Mouse (Mus musculus): Measurements from ENCODE around the gene Cox7a2l. TPM values are rescaled to one million over a fixed set of nuclear protein-coding genes. Genes with fewer than 3 reads are reported as not detected.
A peak's percentile ranks its signal among the peaks of the same experiment; 100 is the strongest.

Gene Cox7a2l
- total RNA-seq (2021), result 100 to 1,000 TPM; 194 to 195 TPM
- long read RNA-seq, transcript Cox7a2l-201 (3 exons, 1,076 nt), result major isoform, 71 of 76 reads
- long read RNA-seq, partial matches to known transcripts, result 0 of 76 reads
- long read RNA-seq, other reads (novel, unspliced or antisense), result 5 of 76 reads

DNA sequence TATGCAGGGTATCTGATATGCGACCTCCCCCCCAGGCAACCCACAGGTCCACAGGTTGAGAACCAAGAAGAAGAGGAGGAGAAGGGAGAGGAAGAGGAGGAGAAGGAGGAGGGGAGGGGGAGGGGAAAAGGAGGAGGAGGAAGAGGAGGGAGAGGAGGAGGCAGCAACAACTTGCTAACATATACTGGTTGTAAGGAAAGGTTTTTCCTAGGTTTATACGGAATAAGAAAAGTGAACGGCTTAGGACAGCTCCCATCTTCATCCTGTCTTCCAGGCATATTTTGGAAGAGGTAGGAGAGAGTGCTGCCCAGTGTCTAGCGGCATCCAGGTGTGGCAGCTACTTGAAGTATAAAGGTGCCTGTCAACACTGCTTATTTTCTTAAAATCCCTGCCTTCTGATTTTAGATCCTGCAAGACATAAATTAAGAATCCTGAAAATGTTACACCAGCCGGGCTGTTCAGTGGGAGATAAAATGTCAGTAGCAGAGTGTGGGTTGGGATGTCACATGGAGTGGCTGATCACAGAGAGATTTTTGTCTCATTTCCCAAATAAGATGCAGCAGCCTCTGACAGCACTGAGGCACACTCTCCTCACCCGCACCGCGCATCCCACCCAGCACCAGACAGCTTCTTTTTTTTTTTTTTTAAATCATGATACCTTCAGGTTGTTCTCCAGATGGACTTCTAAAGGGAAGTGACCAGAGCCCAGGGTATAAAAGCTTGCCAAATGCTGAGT, at the start of gene Cox7a2l:
Gene Cox7a2l, minus strand, starts transcription at position 51 of the 736 bp plus-strand sequence.
- DNase-seq (ENCODE audit: low spot score in 2 of 2), result peak; percentile 47 to 78

DNA sequence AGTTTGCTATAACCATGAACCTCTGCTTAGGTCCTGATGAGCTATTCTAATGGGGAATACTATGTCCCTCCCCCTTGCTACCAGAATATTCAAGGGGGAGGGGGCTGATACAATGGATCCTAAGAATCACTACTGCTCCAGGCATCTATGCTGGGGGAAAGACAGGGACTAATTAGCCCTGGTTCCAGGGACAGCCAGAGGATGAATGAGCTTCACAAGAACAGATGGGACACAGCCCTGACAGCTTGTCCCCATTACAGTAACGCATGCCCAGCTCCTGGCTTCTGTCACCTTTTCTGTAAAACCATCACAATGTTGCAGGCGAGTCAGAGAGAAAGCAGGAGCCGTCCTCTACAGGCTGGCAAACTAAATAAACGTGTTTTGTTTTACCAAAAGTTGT, 48.4 kb upstream of the Cox7a2l start:
- no peak for DNase-seq (ENCODE audit: low spot score in 2 of 2)

DNA sequence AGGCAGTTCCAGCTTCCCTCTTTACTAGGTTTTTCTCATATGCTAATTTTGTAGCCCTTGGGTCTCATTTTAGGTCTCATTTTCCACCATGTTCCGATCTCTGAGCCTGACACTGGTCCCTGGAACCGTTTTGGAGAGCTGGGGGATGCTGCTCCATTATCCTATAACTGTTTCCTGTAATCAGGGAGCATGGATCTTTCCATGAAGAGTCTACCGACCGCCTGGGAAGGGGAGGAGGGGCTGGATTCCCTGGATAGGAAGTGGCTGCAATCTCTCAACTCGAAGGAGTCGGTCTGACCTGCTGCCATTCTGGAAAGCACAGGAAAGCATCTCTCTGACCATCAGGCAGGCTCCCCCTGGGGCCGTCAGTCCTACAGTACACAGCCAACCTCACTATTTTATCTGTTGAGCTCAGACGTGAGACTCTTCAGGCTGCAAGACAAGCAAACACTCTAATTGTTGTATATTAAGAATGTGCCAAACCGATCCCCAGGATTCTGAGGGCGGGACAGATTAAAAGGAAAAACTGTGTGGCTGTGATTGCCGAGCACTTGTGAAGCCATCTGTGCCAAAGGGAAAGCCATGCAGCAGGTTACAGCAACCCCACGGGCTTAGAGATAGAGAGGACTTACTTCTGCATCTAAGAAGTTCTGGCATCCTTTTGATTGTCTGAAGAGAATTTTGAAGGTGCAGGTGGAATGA, 47.1 kb upstream of the Cox7a2l start:
- DNase-seq (ENCODE audit: low spot score in 2 of 2), result peak in 1 of 2 experiments; percentile 52

DNA sequence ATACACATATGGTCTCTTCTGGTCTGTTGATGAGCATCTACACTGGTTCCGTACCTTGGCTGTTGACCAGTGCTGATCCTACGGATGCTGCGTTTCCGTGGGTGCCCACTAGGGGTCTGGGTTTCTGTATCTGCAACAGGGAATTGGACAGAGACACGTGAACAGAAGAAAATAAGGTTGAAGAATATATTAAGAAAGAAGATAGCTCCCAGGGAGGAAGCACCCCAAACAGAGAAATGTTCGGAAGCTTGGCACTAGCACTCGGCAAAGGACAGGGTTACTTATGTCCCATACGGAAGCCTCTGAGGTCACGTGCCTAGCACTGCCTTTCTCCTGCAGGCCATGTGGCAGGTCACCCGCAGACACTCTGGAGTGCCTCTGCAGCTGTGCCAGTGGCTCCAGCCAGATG, 46.6 kb upstream of the Cox7a2l start:
- DNase-seq (ENCODE audit: low spot score in 2 of 2), result peak in 1 of 2 experiments; percentile 53

DNA sequence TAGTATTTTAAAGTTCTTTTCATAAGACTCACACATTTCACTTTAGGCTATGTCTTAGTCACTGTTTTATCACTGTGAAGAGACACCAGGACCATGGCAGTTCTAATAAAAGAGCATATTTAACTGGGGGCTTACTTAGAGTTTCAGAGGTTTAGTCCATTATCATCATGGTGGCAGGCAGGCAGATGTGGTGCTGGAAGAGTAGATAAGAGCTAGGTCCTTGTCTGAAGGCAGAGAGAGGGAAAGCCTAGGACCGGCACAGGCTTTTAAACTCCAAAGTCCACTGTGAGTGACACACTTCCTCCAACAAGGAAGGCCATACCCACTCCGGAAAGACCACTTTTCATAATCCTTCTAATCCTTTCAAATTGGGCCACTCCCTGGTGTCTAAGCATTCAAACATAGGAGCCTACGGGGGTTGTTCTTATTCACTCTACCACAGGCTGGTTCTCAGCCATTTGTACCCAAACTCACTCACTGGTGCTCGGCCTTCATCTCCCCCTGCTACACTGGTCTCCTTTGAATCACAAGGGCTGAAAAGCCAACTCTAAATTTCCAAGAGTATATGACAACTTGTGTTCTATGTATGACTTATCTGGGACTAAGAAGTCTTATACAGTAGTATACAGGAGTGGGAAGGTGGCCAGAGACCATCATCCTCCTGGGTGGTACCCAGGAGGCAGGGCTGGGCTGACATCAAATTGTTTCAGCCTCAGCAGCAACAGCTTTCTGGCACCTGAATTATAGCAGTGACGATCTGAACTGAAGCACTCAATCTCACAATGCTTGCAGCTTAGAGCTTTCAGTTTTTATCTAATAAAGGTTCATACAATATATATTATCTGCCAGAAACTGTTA, 45.3 kb upstream of the Cox7a2l start:
- DNase-seq (ENCODE audit: low spot score in 2 of 2), result no peak

DNA sequence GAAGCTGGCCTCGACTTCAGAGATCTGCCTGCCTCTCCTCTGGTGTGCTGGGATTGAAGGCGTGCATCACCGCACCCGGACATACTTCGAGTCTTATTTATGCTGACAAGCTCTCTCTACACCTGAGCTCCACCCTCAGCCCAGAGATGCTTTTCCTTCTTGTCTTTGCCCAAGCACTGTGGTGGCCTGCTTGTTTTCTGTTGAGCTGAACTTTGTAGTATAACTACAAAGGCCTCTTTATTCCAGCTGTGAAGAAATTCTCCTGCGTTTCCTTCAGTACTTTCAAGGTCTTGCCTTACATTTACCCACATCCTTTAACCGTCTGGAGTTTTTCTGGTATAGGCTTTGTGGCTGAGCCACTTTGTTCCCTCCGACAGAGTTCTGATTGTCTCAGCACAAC, 42.0 kb upstream of the Cox7a2l start:
- no peak for DNase-seq (ENCODE audit: low spot score in 2 of 2)

DNA sequence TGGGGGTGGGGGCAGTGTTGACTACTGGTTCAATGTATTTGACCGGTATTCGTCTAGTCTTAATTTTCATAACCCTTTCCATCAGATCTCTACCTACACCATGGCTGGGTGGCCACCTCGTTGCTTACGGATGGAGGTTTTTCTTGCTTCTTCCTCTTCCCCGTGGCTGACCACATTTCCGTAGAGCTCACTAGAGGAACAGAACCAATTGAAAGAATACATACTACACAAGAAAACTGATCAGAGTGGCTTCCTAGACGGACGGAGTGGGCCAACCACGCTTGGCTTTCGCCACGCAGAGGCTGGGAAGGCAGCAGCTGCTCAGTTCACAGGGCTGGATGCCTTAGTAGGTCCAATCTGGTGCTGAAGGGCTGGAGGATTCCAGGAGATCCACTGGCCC, 38.7 kb upstream of the Cox7a2l start:
- no peak for DNase-seq (ENCODE audit: low spot score in 2 of 2)

DNA sequence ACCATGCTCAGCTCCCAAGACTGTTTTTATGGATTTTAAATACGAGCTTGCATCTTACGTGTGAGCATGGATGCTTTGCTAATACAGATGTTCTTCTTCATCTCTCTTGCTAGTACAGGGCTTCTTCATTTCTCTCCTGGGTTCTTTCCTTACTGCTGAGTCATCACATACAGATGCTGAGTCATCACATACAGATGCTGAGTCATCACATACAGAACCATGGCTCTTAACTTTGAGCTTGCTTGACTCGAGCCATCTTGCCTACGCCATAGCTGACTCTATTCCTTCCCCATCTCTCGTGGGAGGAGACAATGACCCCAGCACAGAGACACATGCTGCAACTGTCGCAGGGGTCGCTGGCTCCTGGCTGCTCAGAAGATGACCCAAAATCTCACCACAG, 37.9 kb upstream of the Cox7a2l start:
- no peak for DNase-seq (ENCODE audit: low spot score in 2 of 2)

DNA sequence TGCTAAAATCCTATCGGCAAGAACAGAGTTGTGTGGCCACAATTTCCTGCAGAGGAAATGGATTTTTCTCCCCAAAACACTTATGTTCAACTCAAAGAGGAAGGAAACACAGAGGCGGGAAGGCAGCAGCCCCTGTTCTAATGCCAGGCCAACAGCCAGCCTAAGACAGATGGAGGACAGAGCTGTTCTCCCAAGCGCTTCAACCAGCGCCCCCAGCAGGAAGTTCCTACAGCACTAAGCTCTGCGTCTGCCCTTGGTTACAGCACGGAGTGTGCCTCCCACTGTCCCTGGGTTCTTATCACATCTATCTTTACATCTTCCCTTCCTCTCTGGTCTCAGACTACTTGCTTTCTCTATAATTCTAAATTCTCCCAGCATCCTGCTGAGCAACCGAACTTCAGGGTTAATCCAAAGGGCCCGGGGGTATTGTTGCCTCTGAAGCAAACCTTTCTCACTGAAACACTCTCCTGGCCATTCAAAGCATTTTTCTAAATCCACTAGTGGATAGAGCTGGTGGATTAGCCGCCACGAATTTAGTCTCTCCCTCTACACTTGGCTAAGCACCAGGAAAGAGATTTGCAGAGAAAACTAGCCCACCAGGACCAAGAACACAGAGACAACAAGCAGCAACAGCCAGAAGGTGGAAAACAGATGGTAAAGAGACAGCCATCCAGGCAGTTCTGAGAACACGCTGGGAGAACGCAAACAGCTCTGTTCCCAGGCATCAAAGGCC, 31.5 kb upstream of the Cox7a2l start:
- peak; percentile 61 to 81 for DNase-seq (ENCODE audit: low spot score in 2 of 2)

DNA sequence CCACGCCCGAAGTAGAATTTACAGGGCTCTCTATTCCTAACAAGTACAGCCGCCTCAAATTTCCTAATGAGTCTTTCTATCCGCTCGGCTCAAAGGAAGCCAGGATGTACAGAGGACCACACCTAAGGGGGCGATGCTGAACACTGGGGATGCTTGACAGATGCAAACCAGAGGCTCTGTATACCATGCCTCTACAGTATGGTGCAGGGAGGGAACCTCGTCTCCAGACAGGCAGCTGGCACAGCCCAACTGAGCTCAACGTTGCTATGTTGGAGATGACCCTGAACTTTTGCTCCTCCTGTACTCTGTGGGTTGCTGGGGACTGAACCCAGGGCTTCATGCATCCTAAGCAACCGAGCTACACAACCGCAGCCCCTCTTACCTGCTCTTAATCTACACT, 30.0 kb upstream of the Cox7a2l start:
- no peak for DNase-seq (ENCODE audit: low spot score in 2 of 2)

DNA sequence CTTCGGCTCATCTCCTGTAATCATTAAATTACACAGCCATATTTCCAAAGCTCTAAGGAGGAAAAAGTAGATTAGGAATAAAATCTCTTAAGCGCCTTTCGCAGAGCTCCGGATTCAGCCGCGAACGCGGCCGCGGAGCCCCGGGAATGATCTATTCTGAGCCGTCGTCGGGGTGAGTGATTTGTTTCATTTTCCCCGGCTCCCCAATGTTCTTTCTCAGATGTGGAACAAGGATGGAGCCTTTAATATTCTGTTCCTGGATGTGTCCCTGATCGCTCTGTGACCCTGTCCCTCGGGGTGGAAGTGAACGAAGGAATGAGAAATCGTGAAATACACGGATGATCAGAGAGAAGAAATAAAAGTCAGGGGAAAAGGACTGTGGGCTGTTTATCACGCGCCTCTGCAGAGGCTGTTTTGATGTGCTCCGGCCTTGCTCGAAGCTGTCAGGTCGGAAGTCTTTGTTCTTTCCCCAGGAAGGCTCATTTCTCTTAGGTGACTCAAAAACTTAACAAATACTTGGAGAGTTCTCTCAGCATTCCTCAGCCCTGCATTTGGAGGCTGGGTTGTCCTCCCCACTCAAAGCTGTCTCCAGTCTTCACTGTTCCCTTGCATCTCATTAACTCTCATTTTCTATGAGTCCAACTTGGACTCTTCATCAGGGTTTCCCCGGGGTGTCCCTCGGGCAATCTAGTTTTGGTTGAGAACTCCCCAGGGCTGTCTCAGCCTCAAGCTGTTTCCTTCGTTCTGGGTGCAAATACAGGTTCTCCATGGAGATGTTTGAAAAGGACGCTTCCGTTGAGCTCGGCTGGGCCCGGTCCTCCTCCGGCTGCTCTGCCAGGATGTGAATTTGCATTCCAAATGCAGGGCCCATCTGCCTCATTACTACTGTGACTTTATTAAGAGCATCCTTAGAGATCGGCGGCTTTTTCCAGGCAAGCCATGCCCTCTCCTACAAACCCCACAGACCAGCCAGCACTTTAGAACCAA, 28.9 kb upstream of the Cox7a2l start:
- peak in 1 of 2 experiments; percentile 74 for DNase-seq (ENCODE audit: low spot score in 2 of 2)

DNA sequence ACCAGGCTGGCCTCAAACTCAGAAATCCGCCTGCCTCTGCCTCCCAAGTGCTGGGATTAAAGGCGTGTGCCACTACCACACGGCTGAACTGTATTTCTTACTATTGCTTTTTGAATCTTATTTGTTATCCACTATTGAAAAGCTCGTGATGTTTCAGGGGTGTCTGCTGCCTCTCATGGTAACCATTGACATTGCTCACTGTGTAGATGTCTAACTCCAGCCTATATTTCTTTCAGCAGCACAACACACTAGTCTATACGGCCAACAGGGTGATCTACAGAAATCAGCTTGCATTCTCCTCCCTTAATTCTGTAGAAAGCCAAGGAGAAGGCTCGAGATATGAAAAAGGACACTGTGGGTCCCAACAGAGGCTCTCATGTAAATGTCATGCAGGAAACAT, 28.1 kb upstream of the Cox7a2l start:
- no peak for DNase-seq (ENCODE audit: low spot score in 2 of 2)

DNA sequence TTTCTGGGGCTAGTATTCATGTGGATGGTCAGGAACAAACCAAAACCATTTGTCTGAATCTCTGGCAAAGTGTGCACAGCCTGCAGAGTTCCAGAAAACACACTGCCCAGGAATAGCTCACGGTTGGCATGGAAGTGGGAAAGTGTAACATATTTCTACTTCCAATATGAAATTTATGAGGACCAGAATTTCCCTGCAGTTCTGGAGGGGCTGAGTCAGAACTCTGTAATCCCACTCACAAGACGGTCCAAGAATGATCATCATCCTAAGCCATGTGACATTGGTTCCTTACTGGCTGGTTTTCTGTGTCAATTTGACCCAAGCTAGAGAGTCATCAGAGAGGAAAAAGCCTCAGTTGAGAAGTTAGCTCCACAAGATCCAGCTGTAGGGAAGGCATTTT, 25.3 kb upstream of the Cox7a2l start:
- no peak for DNase-seq (ENCODE audit: low spot score in 2 of 2)

DNA sequence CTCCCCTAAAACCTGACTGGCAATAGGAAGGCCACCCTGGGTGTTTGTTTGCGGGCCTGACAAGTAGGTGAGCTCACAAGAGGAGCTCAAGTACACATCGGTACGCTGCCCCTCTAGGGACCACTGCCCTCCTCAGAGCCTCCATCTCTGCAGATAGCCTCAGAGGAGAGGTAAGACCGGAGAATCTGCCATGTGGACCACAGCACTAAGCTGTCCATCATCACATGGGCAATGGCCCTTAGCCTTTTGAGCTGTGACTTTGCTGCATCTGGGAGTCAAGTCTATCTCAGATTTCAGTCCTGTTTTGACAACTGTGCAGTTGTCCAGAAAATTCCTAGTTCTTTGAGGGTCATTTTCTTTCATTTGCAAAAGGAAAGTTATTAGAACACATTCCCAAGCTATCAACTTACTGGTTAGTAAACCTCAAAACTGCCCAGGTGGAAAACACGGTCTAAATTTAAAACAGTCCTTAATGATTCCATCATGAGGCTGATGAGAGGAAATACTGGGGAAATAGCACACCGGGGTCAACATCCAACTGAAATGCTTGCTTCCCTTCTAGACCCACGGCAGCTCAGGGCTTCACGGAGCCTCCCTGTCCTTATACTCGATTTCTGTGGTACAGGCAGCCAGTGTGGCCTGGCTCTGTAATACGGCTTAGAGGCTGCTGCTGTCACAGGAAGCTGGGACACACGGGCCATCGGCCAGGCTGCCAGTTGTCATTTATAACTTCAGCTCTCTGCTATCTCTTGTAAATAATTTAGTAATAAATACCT, 22.3 kb upstream of the Cox7a2l start:
- DNase-seq (ENCODE audit: low spot score in 2 of 2), result no peak

DNA sequence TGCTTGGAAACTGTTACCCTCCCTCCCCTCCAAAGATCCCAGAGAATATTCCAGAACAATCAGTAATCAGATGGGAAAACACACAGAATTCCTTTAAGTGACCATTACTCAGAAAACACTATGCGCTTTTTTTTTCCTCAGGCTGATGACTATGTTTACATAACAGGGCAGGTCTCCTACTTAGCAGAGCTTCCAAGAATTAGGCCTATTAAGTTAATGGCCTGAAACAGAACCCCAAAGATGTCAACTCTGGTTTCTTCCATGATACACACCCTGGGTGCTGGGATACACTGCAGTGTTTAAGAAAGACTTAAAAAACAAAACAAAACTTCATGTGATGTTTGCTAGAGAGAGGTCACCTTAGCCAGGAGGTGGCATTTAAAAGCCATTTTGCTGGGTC, 21.6 kb upstream of the Cox7a2l start:
- DNase-seq (ENCODE audit: low spot score in 2 of 2), result no peak

DNA sequence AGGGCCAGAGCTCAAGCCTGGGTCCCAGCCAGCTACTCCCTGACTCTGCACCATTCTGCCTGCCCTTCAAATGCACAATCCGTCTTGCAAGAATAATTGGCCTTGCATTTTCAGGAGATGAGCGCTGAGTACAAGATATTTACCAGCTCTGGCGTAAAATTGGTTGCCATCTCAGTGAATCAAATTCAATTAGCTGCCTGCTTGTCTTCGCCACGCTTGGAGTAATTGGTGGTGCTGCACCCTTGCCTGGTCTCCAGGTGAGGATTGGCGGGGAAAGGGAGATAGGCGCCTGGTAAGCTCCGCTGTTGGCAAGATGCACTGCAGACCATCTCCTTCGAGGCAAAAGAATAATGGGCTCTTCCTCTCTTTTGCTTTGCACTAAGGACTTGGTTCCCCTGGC, 21.0 kb upstream of the Cox7a2l start:
- DNase-seq (ENCODE audit: low spot score in 2 of 2), result no peak

DNA sequence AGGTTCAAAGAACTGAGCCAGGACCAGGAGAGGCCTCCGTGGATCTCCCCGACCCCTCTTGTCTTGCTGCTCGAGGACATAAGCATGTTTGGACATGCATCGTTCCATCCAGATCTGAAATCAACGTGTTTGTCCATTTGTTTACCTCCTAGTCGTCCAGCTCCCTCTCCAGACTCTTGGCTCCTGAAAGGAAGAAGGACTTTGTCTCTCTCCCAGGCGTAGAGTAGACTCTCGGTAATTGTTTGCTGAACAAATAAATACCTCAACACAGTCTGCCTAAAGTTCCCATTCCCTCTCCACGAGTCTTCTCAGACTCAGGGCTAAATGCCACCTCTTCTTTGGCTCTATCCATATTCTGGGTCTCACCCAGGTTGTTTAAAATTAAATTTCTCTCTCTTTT, 16.0 kb upstream of the Cox7a2l start:
- no peak for DNase-seq (ENCODE audit: low spot score in 2 of 2)

DNA sequence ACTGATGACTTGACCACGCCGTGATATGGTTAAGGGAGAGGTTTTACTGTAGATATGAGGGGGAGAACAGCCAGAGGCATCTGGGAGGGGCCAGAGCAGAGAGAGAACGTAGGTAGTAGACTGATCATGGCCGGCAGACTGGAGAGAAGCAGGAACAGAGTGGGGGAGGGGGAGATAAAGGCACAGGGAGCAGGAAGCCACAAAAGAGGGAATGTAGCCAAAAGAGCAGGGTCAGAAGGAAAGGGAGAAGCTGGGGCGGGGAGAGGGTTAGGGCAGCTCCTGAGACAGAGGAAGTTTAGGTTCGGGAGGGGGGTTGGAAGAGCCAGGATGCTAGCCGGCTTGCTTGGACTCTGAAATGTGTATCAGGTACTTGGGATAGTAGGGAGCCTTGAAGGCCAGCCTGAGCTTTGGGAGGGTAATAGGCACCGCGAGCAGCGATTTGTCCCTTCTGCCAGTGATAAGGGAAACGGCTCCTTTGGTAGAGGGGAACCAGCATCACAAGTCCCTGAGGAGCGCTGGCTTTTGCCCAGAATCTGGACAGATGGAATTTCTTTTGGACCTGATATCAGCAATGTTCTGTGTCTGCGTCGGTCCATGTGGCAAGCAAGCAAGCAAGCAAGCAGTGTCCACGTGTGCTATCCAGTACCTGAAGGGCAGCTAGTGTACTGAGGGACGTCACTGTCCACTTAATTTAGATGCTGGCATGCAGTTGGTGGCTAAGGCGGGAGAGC, 10.7 kb upstream of the Cox7a2l start:
- no peak for DNase-seq (ENCODE audit: low spot score in 2 of 2)
